In genomic region chr6:122411281-122411680, GRCm38 (mm10) we compare ENCODE assay signal across 17 mouse cellular contexts.
"Had no signal": no experiment of that assay in that cellular context is flagged by ENCODE, and none has a peak within 500 bp of the region (broad histone marks: within the 10 kb centered on the region; RNA-seq: fewer than 3 reads in every experiment).

No protein-coding gene starts in this region.

- H3K4me1 ChIP-seq: neural tube, embryonic 12.5 days; stomach, embryonic 15.5 days had no signal

- H3K36me3 ChIP-seq: neural tube, embryonic 12.5 days; neural tube, embryonic 13.5 days; neural tube, embryonic 15.5 days; stomach, embryonic 15.5 days had no signal

- H3K9ac ChIP-seq: neural tube, embryonic 12.5 days; neural tube, embryonic 13.5 days; neural tube, embryonic 15.5 days; stomach, embryonic 15.5 days had no signal

- DNase-seq: retina, postnatal 1 day; right cerebral cortex, adult 18-20 months; right cerebral cortex, postnatal 14 days; right cerebral cortex, postnatal 25 days; right cerebral cortex, postnatal 4 days; spleen, adult 18-20 months; thymus, adult 18-20 months; thymus, adult 2 months; thymus, postnatal 14 days; thymus, postnatal 25 days; thymus, postnatal 36 days; thymus, postnatal 4 days had no signal

- H3K4me3 ChIP-seq: neural tube, embryonic 12.5 days; neural tube, embryonic 13.5 days; neural tube, embryonic 15.5 days; stomach, embryonic 15.5 days had no signal

- H3K27me3 ChIP-seq: neural tube, embryonic 12.5 days; neural tube, embryonic 13.5 days; neural tube, embryonic 15.5 days; stomach, embryonic 15.5 days had no signal

- H3K9me3 ChIP-seq: neural tube, embryonic 12.5 days; neural tube, embryonic 13.5 days; neural tube, embryonic 15.5 days; stomach, embryonic 15.5 days had no signal

- H3K27ac ChIP-seq: neural tube, embryonic 12.5 days; neural tube, embryonic 13.5 days; neural tube, embryonic 15.5 days; stomach, embryonic 15.5 days; stomach, postnatal 0 days had no signal

- H3K4me2 ChIP-seq: neural tube, embryonic 12.5 days; neural tube, embryonic 13.5 days; neural tube, embryonic 15.5 days; stomach, embryonic 15.5 days had no signal
